11 mouse cellular contexts compared by ENCODE assay signal in the genomic region with DNA sequence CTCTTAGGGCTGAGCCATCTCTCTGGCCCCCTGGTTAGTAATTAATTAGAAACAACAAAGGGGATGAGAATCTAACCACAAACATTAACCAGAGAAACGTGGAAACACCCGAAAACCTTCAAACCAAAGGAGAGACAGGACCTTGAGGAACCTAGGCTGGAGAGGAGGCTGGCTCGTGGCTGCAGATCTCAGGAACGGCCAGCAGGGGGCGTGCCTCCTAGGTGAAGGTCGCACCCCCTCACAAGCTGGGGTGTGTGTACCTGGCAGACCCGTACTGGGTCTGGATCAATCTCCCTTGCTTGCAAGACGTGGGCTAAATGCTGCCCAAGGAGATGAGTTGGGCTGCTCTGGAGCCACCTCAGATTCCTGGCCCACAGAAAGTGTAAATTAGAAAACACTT. TPM values are rescaled to one million over a fixed set of nuclear protein-coding genes. Genes with fewer than 3 reads are reported as not detected.
DNase-seq lines count a peak whose midpoint lies in the region; ATAC-seq and TF ChIP-seq lines count a peak whose summit lies in the region.
"Had no signal": no experiment of that assay in that cellular context is flagged by ENCODE, and none has a peak within 500 bp of the region (broad histone marks: within the 10 kb centered on the region; RNA-seq: fewer than 3 reads in every experiment).

No protein-coding gene starts in this region.

- ATAC-seq in lung, postnatal 0 days = no peak

- H3K9ac ChIP-seq in lung, postnatal 0 days (replicated peaks; ENCODE audit: low read depth) = no peak overlapping the region
- H3K9ac ChIP-seq: embryonic facial prominence, embryonic 15.5 days; limb, embryonic 12.5 days had no signal

- no peak overlapping the region for H3K27ac ChIP-seq in lung, postnatal 0 days (ENCODE audit: low read length)
- H3K27ac ChIP-seq in midbrain, embryonic 10.5 days (replicated peaks) = no peak overlapping the region
- H3K27ac ChIP-seq: embryonic facial prominence, embryonic 15.5 days; limb, embryonic 12.5 days had no signal

- peak; percentile 49 for DNase-seq in embryo, embryonic 10 days (ENCODE audit: low spot score)
- no peak for DNase-seq in embryo, embryonic 9.5 days (ENCODE audit: extremely low spot score)
- DNase-seq in lung, postnatal 0 days (ENCODE audit: low spot score) = peak; percentile 25
- no peak for DNase-seq in lung, adult 18-20 months
- no peak for DNase-seq in brain, embryonic 14.5 days (ENCODE audit: low read depth)
- peak; percentile 50 for DNase-seq in splenic B cell, adult 2 months (ENCODE audit: low read depth, low spot score)
- no peak for DNase-seq in left cerebral cortex, adult 18-20 months (ENCODE audit: low spot score in 2 of 2)
- DNase-seq in midbrain, embryonic 10.5 days (ENCODE audit: low spot score) = no peak
- DNase-seq: gastrocnemius, postnatal 25 days had no signal

- no peaks in the 10 kb centered on the region for H3K27me3 ChIP-seq in lung, postnatal 0 days (replicated peaks; ENCODE audit: insufficient read depth, low read length)
- no peaks in the 10 kb centered on the region; the same call in 1 of the 2 replicates for H3K27me3 ChIP-seq in splenic B cell, adult 2 months (ENCODE audit: control insufficient read depth, insufficient read depth, low read length, poor library complexity, severe bottlenecking)
- no peaks in the 10 kb centered on the region for H3K27me3 ChIP-seq in midbrain, embryonic 10.5 days (ENCODE audit: low read depth, poor library complexity, severe bottlenecking)
- H3K27me3 ChIP-seq: embryonic facial prominence, embryonic 15.5 days; limb, embryonic 12.5 days had no signal

- H3K4me1 ChIP-seq in lung, postnatal 0 days (ENCODE audit: insufficient read depth, low read depth, low read length) = peaks cover 8% of the 10 kb centered on the region; the same call in 1 of the 2 replicates
- H3K4me1 ChIP-seq in midbrain, embryonic 10.5 days = peaks cover 7% of the 10 kb centered on the region
- H3K4me1 ChIP-seq: embryonic facial prominence, embryonic 15.5 days; limb, embryonic 12.5 days had no signal

- no peaks in the 10 kb centered on the region for H3K36me3 ChIP-seq in lung, postnatal 0 days (ENCODE audit: insufficient read depth, low read length)
- H3K36me3 ChIP-seq in splenic B cell, adult 2 months (ENCODE audit: control insufficient read depth, insufficient read depth, low read length, poor library complexity, severe bottlenecking) = no peaks in the 10 kb centered on the region
- H3K36me3 ChIP-seq in midbrain, embryonic 10.5 days = no peaks in the 10 kb centered on the region
- H3K36me3 ChIP-seq: embryonic facial prominence, embryonic 15.5 days; limb, embryonic 12.5 days had no signal

- TF ChIP-seq CTCF in lung, postnatal 0 days (IDR thresholded peaks at IDR 0.05) = peak; percentile 69
- peak; percentile 44; the same call in 1 of the 2 replicates for TF ChIP-seq CTCF in brain, embryonic 14.5 days (IDR thresholded peaks at IDR 0.05; ENCODE audit: borderline replicate concordance, extremely low read depth, insufficient read depth, insufficient read length)

- TF ChIP-seq EP300 in lung, postnatal 0 days (IDR thresholded peaks at IDR 0.05) = no peak

- no peak for TF ChIP-seq POLR2A in brain, embryonic 14.5 days (IDR thresholded peaks at IDR 0.05; ENCODE audit: borderline replicate concordance, extremely low read depth, insufficient read depth, insufficient read length, poor library complexity, severe bottlenecking)

- H3K9me3 ChIP-seq in lung, postnatal 0 days (ENCODE audit: low read length) = no peaks in the 10 kb centered on the region
- no peaks in the 10 kb centered on the region for H3K9me3 ChIP-seq in midbrain, embryonic 10.5 days (replicated peaks)
- H3K9me3 ChIP-seq: embryonic facial prominence, embryonic 15.5 days; limb, embryonic 12.5 days had no signal

- 33% methylated on average over 8 of the region's 8 CpGs for WGBS in lung, postnatal 0 days
- 35% methylated on average over 8 of the region's 8 CpGs for WGBS in midbrain, embryonic 10.5 days

- no peak overlapping the region for H3K4me3 ChIP-seq in lung, postnatal 0 days (ENCODE audit: low read depth, low read length)
- H3K4me3 ChIP-seq in midbrain, embryonic 10.5 days = no peak overlapping the region
- H3K4me3 ChIP-seq: embryonic facial prominence, embryonic 15.5 days; limb, embryonic 12.5 days had no signal

- H3K4me2 ChIP-seq in lung, postnatal 0 days (replicated peaks; ENCODE audit: low read depth, low read length) = no peak overlapping the region
- H3K4me2 ChIP-seq: embryonic facial prominence, embryonic 15.5 days; limb, embryonic 12.5 days had no signal

RNA-seq across cellular contexts. Expression of gene 1810010H24Rik, which starts 6.9 kb away (rescaled TPM):
- polyA plus RNA-seq in lung, postnatal 0 days (2015; fragmentation: Nextera tagmentation; extraction: Ambion mirVana) = 51.8 and 56.2 TPM in 2 replicates
- polyA plus RNA-seq in brain, embryonic 14.5 days (2012; rRNA removed) = 4.4 and 5.3 TPM in 2 replicates
- 1 to 10 TPM; 3.2 to 4.7 TPM for total RNA-seq in left cerebral cortex, adult 18-20 months (2021)
- polyA plus RNA-seq in midbrain, embryonic 10.5 days (2016; fragmentation: Nextera tagmentation; extraction: Ambion mirVana) = 2.0 and 3.2 TPM in 2 replicates

RNA-seq across cellular contexts. Expression of gene Kpna2, which starts 19.3 kb away (rescaled TPM):
- polyA plus RNA-seq in lung, postnatal 0 days (2015; fragmentation: Nextera tagmentation; extraction: Ambion mirVana) = 83.6 and 97.1 TPM in 2 replicates
- polyA plus RNA-seq in brain, embryonic 14.5 days (2012; rRNA removed) = 125 and 197 TPM in 2 replicates
- 10 to 100 TPM; 21.9 to 26.6 TPM for total RNA-seq in left cerebral cortex, adult 18-20 months (2021)
- 746 and 771 TPM in 2 replicates for polyA plus RNA-seq in midbrain, embryonic 10.5 days (2016; fragmentation: Nextera tagmentation; extraction: Ambion mirVana)

Comparison
In these comparisons a context has a peak if more than half of its experiments do, and no peak if none do; other contexts are left out.
1. DNase-seq: peak in embryo, embryonic 10 days (single experiment), lung, postnatal 0 days (single experiment) and splenic B cell, adult 2 months (single experiment); none in embryo, embryonic 9.5 days (single experiment), lung, adult 18-20 months (0 of 2), brain, embryonic 14.5 days (single experiment), left cerebral cortex, adult 18-20 months (0 of 2) and midbrain, embryonic 10.5 days (single experiment).